Mouse (Mus musculus) spleen, adult 12 weeks (tissue): ENCODE results near the gene Chn1.

Source experiments
- DNase-seq: peaks from one replicate; pipeline ENCODE4 v3.0.0; 2022; ENCODE audit warnings: low spot score

The Chn1 gene

DNA sequence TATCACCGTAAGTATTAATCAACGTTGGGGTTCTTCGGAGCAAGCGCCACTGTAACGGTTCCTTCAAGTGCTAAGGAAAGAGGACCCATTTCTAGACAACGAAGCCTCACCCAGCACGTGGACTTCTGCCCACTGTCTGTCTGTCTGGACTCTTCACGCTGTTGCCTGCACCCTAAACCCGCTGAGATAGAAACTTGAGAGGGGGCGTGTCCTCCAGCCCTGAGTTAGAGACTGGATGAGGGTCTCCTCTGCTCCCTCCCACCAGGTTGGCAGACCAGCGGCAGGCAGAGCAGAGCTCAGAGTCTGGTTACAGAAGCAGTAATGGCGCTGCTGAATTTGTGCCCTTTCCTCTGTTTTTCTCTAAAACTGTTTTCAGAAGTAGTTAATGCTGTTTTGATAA, 185.0 kb downstream of the Chn1 start:
- no peak for DNase-seq

DNA sequence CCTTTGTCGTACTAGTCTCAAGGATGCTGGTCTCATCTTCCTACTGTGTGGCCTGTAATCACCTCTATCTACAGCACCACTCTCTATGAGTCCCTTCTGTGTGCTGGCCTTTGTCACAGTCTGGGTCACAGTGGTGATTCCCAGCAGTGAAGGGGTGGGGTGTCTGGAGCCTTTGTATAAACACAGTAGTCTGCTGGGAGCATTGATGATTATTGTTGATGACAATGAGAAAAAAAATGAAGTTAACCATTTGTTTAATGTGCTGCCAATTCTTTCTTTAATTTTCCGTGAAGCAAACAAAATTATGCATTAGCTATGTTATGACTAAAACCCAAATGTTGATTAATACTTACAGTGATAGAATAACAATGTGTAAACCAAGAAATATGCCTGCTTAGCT, 186.2 kb downstream of the Chn1 start:
- DNase-seq, result no peak

DNA sequence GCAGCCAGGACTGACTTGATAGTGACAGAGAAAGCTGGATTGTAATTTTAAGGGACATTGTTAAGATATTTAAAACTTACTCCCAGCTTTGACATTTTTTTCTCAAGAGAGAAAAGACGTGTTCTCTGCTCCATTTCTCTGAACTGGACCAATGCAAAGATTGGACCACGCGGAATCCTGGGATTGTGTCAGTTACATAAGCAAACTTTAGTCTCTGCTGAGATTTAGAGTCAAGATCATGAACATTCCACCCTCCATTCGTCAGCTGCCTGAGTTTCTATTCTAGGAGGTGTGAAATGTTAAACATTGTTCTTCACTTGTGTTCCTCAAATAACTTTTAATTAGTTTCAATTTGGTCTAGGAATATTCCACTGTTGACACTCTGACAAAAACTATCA, 188.0 kb downstream of the Chn1 start:
- no peak for DNase-seq

DNA sequence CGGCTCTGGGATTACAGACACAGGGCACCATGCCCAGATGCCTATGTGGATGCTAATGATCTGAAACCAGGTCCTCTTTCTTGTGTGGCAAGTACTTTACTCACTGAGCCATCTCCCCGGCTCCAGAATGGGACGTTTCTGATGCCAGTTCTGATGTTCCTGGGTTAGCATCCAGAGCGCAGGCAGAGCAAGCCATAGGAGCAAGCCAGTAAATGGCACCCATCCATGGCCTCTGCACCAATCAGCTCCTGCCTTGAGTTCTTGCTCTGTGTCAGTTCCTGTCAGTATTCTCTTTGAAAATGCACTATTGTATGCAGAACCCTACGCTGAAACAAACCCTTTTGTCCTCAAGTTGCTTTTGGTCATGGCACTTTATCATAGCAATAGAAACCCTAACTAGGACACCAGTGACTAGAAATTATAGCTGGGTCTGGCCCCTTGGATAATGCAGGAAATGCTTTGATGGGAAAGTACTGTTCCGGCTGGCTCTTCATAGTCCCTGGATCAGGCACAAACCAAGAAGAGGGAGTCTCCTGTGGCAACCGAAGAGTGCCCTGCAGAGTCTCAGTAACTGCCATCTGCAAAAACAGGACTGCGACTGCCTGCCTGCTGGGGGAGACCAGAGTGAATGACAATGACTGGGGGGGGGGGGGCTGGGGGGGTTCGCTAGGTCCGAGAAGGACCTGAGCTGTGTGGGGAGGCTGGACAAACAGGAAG, 188.6 kb downstream of the Chn1 start:
- DNase-seq, result no peak

DNA sequence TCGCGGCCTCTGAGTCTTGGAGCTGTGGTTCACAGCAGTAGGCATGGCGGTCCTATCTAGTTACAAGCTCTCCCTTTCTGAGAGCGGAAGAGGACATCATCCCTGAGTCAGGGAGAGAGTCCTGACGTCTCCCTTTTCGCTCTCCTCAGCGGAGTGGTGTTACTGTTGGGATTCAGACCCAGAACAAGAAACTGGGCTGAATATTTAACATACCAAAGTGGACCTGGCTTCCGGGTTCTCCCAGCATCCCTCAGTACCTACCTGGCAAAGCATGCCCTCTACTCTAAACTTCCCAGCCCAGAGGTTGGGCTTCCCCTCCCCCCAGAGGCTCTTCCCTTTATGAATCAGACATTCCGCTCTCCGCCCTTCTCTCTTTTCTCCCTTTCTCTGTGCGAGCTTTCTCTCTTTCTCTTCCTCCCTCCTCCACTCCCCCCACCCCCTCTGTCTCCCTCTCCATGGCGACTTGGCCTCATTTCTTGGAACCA, 189.8 kb downstream of the Chn1 start:
- no peak for DNase-seq

DNA sequence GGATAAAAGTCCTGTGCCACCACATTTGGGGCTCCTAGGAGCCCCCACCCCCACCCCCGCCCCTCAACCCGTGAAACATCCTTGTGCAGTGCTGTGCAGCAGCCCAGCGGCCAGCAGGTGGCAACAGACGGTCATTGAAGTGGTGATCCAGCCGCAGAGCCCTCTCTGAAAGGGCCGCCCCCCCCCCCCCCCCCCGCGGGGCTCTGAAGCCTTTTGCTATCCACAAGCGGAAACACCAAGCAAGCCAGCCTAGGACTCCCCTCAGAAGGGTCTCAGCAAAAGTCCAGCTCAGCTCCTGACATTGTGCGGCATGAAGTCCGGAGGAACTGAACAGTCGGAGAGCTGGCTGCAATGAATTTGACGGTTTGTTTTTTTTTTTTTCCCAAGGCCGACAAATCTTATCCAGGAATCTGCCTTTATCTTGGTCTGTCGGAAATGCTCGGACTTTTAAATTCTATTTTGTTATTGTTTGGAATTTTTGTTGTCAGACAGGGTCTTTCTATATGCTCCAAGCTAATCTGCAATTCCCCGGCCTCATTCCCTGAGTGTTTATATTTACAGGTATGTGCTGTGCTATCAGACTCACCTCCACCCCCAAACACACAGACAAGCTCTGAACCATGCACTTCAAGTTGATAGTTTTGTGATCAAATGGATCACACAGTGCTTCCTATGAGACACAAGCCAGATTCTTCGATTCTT, 190.3 kb downstream of the Chn1 start:
- DNase-seq, result no peak

DNA sequence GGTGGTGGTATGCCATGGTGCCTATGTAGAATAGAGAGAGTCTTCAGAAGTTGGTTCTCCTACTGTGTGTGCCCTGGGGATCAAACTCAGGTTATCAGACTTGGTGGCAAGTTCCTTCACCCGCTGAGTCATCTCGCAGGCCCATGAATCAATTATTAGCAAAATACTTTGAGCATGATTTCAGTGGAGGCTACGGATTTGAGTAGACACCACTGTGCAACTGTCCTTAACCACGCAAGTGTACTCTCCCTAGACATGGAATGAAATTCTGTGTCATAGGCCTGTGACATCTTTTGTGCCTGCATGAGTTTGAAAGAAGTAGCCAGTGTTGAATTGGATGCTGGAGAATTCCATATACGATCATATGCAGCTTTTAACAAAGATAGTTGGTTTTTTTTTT, 194.4 kb downstream of the Chn1 start:
- no peak for DNase-seq

DNA sequence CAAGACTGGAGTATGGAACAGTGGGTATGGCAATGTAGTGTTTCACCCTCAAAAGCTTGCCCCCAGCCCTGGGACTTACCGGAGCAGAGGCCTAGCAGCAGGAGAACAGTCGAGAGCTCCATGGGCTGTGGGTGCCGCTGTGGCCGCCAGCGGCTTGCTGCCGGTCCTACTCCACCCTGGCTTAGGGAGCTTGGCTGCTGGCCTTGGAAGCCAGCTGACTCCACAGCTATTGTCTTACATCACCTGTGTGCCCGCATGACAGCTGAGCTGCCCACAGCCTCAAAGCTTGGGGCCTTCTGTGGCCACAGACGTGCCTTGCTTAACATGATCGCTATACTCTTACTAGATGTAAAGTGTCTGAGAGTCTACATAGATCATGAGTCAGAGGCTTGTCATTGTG, 195.0 kb downstream of the Chn1 start, which contains the start of gene Chrna1:
Gene Chrna1, minus strand, starts transcription at position 173 of the 400 bp plus-strand sequence.
- DNase-seq, result no peak

DNA sequence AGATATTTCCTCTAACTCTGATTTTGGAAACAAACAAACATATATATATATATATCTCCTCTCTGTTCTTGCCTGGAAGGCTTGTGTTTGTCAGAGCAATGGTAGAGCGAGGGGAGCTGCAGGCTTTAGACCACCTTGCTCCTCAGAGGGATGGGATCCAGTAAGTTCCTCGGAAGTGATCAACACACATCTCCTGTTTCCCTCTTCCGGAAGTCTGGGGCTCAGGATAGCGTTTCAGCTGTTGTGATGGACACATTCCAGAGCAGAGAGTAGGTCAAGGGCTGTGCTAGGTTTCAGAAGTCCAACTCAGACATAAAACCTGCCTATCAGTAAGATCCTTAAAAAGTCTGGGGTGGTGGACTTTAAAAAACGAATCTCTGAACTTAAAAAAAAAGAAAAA, 196.0 kb downstream of the Chn1 start:
- no peak for DNase-seq

DNA sequence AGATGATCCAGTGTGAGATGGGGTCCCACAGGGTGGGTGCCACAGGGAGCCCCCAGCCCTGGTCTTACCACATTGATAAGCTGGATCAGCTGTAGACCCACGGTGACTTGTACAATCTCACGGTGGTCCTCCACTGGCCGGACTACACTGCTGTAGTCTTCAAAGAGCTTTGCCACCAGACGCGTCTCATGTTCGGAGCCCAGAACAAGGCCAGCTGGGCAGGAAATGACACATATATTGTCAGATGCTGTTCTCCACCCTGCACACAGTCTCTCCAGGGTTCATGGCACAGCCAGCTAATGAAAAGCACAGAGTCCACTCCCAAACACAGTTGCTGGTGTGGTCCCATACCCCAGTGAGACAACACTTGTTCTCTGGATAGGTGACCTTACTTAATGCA, 200.7 kb downstream of the Chn1 start:
- DNase-seq, result no peak

DNA sequence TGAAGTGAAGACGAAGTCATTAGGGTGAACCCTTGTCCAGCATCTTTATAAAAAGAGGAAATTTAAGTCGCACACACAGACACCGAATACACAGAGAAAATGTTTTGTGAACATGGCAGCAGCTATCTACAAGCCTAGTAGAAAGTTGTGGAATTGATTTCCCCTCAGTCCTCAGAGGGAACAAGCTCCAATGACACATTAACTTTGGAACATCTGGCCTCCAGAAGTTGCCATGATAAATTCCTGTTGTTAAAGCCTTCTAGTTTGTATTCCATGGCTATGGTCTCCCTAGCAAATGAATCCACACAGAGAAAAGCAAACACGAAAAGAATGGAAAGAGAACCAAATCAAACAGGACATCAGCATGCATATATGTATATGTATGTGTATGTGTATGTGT, 201.6 kb downstream of the Chn1 start:
- no peak for DNase-seq

DNA sequence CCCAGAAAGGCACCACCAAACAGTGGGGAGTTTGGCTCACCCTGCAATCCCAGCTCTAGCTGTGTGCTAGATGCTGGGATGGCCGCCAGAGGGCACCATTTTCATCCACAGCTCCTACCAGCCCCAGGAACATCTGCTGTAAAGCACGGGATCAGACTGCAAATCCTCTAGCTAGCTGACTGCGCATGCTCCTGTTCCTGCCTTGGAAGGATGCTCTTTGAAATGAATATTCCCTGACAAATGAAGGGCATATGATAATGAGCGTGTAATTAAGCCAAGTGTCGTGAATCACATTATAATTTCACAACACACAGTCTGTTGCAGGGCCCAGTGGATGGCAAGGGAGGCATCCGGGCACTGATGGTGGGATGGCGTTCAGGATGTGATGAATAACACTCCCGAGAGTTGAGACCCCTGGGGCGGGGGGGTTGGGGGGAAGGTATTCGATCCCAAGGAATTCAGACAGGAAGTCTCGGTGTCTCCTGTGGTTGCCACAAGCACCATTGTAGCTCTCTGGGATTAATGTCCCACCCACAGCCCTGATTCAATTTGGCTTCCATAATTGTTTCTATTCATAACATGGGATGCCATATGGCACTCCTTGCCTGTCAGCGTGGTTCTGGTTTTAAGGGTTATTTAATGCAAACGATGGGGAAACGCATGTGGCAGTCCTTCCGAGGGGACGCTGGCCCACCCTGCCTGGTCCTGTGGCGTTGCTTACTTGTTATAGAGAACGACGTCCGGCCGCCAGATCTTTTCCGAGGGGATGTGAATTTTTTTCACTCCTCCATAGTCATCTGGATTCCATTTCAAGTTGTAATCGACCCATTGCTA, 202.4 kb downstream of the Chn1 start:
- peak; percentile 19 for DNase-seq

DNA sequence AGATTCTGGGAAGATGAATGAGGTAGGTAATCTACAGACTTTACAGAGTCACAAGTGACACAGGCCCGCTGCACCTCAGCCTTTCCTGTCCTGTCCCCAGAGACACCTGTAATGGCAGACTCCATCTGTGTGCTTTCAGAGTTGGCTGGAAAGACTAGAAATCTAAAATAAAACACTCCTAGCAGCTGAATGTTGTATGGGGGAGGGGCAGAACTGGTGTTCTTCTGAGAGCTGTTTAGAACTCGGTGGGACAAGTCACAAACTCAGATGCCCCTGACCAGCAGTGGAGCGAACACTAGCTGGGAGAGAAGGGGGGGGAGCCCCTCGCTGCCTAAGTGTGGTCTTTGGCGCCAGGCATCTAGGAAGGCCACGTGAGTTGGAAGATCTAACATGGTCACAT, 203.2 kb downstream of the Chn1 start:
- no peak for DNase-seq

DNA sequence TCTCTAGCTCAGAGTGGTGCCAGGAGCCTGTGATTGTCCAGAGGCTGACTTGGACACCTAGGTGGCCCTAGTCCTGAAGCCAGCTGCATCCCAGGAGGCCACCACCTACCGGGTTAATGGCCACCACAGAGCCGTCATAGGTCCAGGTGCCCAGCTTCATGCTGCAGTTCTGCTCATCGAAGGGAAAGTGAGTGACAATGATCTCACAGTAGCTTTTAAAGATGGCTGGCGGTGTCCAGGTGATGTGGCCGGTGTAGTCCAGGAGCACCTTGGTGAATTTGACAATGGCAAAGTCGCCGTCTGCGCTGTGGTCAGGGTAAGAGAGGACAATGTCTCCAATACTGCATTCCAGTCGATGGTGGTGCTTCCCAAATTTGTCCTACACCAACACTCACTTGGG, 203.8 kb downstream of the Chn1 start:
- no peak for DNase-seq

DNA sequence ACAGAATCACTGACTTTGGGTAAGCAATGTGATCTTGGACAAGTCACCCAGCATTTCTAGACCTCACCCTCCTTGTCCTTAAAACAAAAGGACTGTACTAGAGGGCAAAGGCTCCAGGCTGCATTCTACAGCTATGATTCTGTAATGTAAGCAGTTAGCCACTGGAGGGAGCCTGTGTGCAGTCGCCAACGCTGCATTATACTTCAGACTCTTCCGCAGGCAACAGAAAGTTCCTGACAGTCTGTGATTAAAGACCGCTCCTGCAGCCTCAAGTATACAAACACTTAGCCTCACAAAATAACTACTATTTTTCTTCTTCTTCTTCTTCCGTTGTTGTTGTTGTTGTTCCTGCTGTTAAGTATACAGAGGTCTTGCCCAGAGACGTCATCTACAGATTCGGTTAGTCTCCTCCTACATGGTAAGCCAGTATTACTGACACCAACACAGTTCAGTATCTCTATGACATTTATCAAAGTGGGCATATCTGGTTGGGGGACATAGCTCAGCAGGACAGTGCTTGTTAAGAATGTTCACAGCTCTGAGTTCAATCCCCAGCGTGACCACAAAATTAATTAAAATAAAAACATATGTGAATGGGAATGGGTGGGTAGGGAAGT, 208.0 kb downstream of the Chn1 start:
- DNase-seq, result no peak

DNA sequence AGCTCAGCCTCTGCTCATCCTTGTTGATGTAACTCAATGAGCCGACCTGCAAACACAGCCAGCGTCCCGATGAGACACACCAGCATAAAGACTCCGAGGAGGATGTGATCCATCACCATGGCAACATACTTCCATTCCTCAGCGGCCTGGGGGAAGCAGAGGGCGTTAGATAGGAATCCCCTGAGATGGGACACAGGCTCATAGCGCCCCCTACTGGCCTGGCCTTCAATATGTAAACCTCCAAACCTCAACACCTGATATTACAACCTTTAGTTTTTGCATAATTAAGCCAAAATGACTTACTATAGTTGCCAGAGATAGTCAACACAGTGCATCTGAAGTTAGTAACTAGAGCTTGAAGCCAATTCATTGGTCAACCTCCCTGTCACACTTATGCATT, 209.0 kb downstream of the Chn1 start:
- no peak for DNase-seq

DNA sequence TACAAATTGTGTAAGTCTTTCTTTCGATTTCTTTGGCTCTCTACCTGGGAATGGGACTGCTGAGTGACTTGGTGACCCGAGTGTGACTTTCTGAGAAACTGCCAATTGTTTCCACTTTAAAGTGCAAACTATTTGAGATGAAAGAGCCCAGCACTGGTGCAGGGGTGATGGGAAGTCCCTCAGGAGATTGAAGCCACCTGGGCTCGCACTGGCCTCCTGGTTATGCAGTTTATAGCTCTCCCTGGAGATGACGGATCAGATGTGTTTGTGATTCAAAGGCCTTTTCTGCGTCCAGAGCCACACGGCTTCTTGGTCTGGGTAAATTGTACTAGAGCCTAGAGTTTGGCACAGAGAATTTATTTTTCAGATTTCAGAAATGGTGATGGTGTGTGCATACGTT, 211.5 kb downstream of the Chn1 start:
- DNase-seq, result no peak

DNA sequence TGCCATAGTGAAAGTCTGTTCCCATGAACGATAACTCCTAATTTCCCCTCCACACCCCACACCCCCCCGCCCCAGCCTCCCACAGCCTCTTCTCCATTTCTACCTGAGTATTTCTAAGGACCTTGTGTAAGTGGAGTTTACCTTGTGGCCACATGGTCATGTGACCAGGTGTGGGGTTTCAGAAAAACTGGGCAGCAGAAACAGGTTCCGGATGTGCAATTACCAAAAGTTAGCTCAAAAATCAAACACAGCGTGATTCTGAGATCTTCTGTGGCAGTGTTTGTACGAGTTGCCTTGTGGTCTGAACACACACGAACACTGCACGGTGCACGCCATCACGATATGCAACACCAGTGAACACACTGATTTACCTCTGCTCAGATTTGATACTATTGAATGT, 212.5 kb downstream of the Chn1 start:
- no peak for DNase-seq

DNA sequence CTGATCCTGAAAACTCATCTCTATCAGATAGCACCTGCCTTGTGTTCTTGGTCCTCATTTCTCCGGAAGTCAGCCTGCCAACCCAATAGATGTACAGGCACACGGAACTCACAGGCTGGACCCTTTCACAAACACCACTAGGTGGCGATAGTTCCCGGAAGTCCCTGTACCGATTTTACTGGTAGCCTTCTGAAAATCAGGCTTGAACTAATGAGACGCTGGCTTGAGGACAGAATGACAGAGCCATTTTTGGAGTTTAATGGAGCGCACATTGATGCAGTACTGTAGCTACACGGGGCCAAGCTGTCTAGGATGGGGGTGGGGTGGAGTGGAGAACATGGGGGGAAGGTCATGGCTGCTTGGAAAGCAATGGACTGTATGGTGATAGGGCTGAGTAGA, 213.5 kb downstream of the Chn1 start:
- no peak for DNase-seq

DNA sequence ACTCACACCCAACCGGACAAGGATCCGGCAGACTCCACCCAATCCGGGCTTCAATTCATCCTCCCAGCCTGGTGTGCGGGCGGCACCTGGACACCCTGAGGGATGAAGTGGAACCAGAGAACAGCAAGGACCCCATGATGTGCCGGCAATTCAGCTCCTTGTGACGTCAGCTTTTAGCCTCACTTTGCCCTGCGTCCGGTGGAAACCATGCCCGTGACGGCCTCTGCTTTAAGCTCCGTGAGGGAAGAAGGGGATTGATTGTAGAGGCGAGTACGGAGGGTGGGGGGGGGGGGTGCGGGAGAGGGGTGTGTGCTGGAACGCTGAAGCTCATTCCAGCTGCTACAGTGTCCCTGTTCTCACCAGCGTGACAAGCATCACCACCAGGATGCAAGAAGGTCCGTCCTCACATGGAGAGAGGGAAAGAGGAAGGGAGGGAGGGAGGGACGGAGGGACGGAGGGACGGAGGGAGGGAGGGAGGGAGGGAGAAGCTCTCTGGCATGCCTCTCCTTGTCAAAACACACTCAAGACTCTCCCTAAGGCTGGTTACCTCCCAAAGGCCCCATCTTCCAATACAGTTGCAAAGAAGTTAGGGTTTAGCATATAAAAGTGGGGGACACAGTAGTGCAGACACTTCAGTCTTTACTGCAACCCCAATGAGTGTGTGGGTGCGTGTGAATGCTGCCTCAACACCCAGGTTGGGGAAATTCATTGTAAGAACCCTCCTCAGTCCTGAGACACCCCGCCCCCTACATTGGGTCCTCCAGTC, 214.1 kb downstream of the Chn1 start:
- no peak for DNase-seq
